Mouse (Mus musculus) small intestine, adult 2 months (tissue): ENCODE data around the gene Atp2b4.

Source experiments
- CTCF ChIP-seq: fragments of 200-500 bp; IDR thresholded peaks from 2 replicates; pipeline ENCODE4 v1.5.1; 2012; ENCODE audit warnings: low read depth, mild to moderate bottlenecking, control low read depth, inconsistent platforms, low read length, moderate library complexity, mixed read lengths; ENCODE audit not compliant: insufficient replicate concordance, insufficient read length; ENCODE audit errors: extremely low read depth
- POLR2A ChIP-seq: fragments of 200-500 bp; IDR thresholded peaks from 2 replicates; pipeline ENCODE4 v1.6.1; 2012; ENCODE audit warnings: low read depth, mild to moderate bottlenecking, control low read depth, inconsistent platforms, low read length, moderate library complexity

DNA sequence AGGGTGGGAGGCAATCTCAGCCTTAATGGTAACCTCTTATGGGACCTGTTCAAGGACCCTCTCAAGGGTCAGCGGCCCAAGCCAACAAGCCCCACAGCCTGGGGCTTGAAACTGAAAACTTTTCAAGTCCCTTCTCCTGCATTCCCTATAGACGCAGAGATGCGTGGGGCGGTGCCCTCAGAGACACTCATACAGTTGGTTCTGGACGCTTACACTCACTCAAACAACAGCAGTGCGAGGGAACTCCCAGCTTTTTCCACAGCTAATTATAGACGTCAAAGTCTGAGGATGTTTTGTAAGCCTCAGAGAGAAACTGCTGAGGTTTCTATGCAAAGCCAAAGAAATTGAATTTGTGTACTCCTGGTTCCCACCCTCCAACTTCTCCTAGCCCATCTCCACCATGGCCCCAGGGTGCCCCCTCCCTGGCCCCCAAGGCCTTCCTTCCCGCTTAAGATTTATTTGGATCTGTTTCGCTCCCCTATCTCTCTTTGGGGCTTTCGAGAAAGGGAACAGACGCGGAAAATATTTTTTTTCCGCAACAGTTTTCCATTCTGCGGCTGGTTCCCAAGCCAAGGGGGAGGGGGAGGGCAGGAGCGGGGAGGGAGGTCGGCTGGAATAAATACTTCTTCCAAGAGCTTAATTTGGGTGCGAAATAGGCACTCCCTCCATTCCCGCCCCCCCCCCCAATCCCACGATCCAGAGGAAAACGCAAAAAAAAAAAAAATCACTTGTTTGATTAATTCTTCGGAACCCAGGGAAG, 975 bp downstream of the Atp2b4 start:
- TF ChIP-seq POLR2A: no peak
- no peak for TF ChIP-seq CTCF
